14 mouse cellular contexts compared by ENCODE assay signal in the genomic region with DNA sequence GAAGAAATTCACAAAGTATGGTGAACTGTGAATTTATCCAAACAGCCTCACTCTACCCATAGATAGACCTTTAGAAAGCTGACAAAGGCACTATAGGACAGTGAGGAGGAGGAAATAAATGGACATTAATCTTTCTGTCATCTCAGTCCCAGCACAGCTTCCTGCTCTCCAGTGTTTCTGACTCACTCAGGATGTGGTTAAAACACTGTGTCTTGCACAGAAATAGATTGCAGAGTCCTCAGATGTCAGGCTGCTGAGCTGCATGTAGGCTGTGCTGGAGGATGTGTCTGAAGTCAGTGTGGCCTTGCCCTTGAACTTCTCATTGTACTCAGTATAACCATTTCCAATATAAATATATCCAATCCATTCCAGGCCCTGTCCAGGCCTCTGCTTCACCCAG.
A peak's percentile ranks its signal among the peaks of the same experiment; 100 is the strongest.
DNase-seq lines count a peak whose midpoint lies in the region; ATAC-seq and TF ChIP-seq lines count a peak whose summit lies in the region.
"Had no signal": no experiment of that assay in that cellular context is flagged by ENCODE, and none has a peak within 500 bp of the region (broad histone marks: within the 10 kb centered on the region; RNA-seq: fewer than 3 reads in every experiment).

No protein-coding gene starts in this region.

- H3K27me3 ChIP-seq in thymus, adult 2 months (ENCODE audit: control insufficient read depth, insufficient read depth, low read length): no peaks in the 10 kb centered on the region
- no peaks in the 10 kb centered on the region for H3K27me3 ChIP-seq in midbrain, embryonic 16.5 days (ENCODE audit: control insufficient read depth, insufficient read depth, low read depth, low read length)
- H3K27me3 ChIP-seq in hindbrain, embryonic 10.5 days (ENCODE audit: insufficient read depth, poor library complexity, severe bottlenecking): no peaks in the 10 kb centered on the region
- H3K27me3 ChIP-seq: intestine, embryonic 15.5 days; limb, embryonic 13.5 days; megakaryocyte, embryonic 14.5 days; neural tube, embryonic 12.5 days had no signal

- ATAC-seq in activated CD4-positive, CD25-positive, alpha-beta regulatory T cell, adult 4 months: peak; percentile 97
- peak; percentile 99 for ATAC-seq in inflammation-experienced regulatory T-cells, adult 6 months
- no peak for ATAC-seq in midbrain, embryonic 16.5 days
- ATAC-seq: intestine, embryonic 15.5 days had no signal

- no peak overlapping the region for H3K9ac ChIP-seq in midbrain, embryonic 16.5 days (ENCODE audit: low read depth, low read length)
- H3K9ac ChIP-seq: intestine, embryonic 15.5 days; limb, embryonic 13.5 days; neural tube, embryonic 12.5 days had no signal

- peaks cover 3% of the 10 kb centered on the region for H3K4me1 ChIP-seq in thymus, adult 2 months (replicated peaks; ENCODE audit: control insufficient read depth, insufficient read depth, low read length)
- H3K4me1 ChIP-seq in midbrain, embryonic 16.5 days (ENCODE audit: control insufficient read depth, insufficient read depth, low read length): no peaks in the 10 kb centered on the region
- no peaks in the 10 kb centered on the region for H3K4me1 ChIP-seq in hindbrain, embryonic 10.5 days (replicated peaks)
- H3K4me1 ChIP-seq: intestine, embryonic 15.5 days; limb, embryonic 13.5 days; neural tube, embryonic 12.5 days had no signal

- H3K27ac ChIP-seq in thymus, adult 2 months (ENCODE audit: control insufficient read depth, insufficient read depth, low read length): no peak overlapping the region
- H3K27ac ChIP-seq in midbrain, embryonic 16.5 days (ENCODE audit: low read length): no peak overlapping the region
- no peak overlapping the region for H3K27ac ChIP-seq in hindbrain, embryonic 10.5 days
- H3K27ac ChIP-seq: gastrocnemius, adult 2 months; intestine, embryonic 15.5 days; limb, embryonic 13.5 days; neural tube, embryonic 12.5 days had no signal

- TF ChIP-seq CTCF in thymus, adult 2 months (IDR thresholded peaks at IDR 0.05; ENCODE audit: borderline replicate concordance, control insufficient read depth, extremely low read depth, insufficient read depth, low read length, poor library complexity): no peak

- H3K4me3 ChIP-seq in thymus, adult 2 months (ENCODE audit: control insufficient read depth, insufficient read depth, low read length): no peak overlapping the region
- H3K4me3 ChIP-seq in midbrain, embryonic 16.5 days (ENCODE audit: low read depth, low read length): no peak overlapping the region
- H3K4me3 ChIP-seq in hindbrain, embryonic 10.5 days: no peak overlapping the region
- H3K4me3 ChIP-seq: gastrocnemius, adult 2 months; intestine, embryonic 15.5 days; limb, embryonic 13.5 days; megakaryocyte, embryonic 14.5 days; neural tube, embryonic 12.5 days had no signal

- no peaks in the 10 kb centered on the region; the same call in 1 of the 2 replicates for H3K9me3 ChIP-seq in midbrain, embryonic 16.5 days (replicated peaks; ENCODE audit: control insufficient read depth, low read length, poor library complexity, severe bottlenecking)
- H3K9me3 ChIP-seq in hindbrain, embryonic 10.5 days: peaks cover 15% of the 10 kb centered on the region; the same call in 1 of the 2 replicates
- H3K9me3 ChIP-seq: intestine, embryonic 15.5 days; megakaryocyte, embryonic 14.5 days had no signal

- TF ChIP-seq POLR2A in thymus, adult 2 months (IDR thresholded peaks at IDR 0.05; ENCODE audit: control insufficient read depth, extremely low read depth, insufficient read depth, low read length, poor library complexity): no peak

- H3K36me3 ChIP-seq in thymus, adult 2 months (ENCODE audit: control insufficient read depth, insufficient read depth, low read length): no peaks in the 10 kb centered on the region
- no peaks in the 10 kb centered on the region for H3K36me3 ChIP-seq in midbrain, embryonic 16.5 days (ENCODE audit: control insufficient read depth, insufficient read depth, low read length)
- no peaks in the 10 kb centered on the region for H3K36me3 ChIP-seq in hindbrain, embryonic 10.5 days
- H3K36me3 ChIP-seq: intestine, embryonic 15.5 days; limb, embryonic 13.5 days; neural tube, embryonic 12.5 days had no signal

- peak; percentile 45 for DNase-seq in adrenal gland, adult 2 months
- no peak for DNase-seq in adrenal gland, adult 18-20 months (ENCODE audit: low spot score in 2 of 2)
- DNase-seq in thymus, adult 2 months: peak; percentile 7
- DNase-seq in hindbrain, embryonic 10.5 days (ENCODE audit: low spot score): no peak
- no peak for DNase-seq in spleen, postnatal 14 days (ENCODE audit: low spot score in 2 of 2)
- DNase-seq: embryo, embryonic 11 days; gastrocnemius, adult 2 months had no signal

- H3K4me2 ChIP-seq in midbrain, embryonic 16.5 days (ENCODE audit: low read length): no peak overlapping the region
- H3K4me2 ChIP-seq: intestine, embryonic 15.5 days; limb, embryonic 13.5 days; neural tube, embryonic 12.5 days had no signal

Comparison
In these comparisons a context has a peak if more than half of its experiments do, and no peak if none do; other contexts are left out.
1. DNase-seq: peak in adrenal gland, adult 2 months (single experiment) and thymus, adult 2 months (single experiment); none in adrenal gland, adult 18-20 months (0 of 2), hindbrain, embryonic 10.5 days (single experiment) and spleen, postnatal 14 days (0 of 2).